Mouse (Mus musculus) ES-E14 (cell line): ENCODE measurements around the gene Tmem237.

ENCODE experiments used
- CHD2 ChIP-seq: IDR thresholded peaks from 2 replicates; pipeline ENCODE4 v1.6.1; 2014; ENCODE audit warnings: mild to moderate bottlenecking, low read depth, low read length, inconsistent platforms
- HCFC1 ChIP-seq: IDR thresholded peaks from 2 replicates; pipeline ENCODE4 v1.6.1; 2012; ENCODE audit warnings: low read length, inconsistent platforms, borderline replicate concordance; ENCODE audit not compliant: insufficient read depth
- MAFK ChIP-seq: IDR thresholded peaks from 2 replicates; pipeline ENCODE4 v1.6.1; 2014; ENCODE audit warnings: mild to moderate bottlenecking, low read depth, low read length, inconsistent platforms; ENCODE audit not compliant: insufficient read depth
- ZC3H11A ChIP-seq: IDR thresholded peaks from 2 replicates; pipeline ENCODE4 v1.6.1; 2012; ENCODE audit warnings: low read depth, mild to moderate bottlenecking, inconsistent platforms, low read length, borderline replicate concordance
- ZNF384 ChIP-seq: IDR thresholded peaks from 2 replicates; pipeline ENCODE4 v1.6.1; 2012; ENCODE audit warnings: low read depth, low read length, inconsistent platforms

DNA sequence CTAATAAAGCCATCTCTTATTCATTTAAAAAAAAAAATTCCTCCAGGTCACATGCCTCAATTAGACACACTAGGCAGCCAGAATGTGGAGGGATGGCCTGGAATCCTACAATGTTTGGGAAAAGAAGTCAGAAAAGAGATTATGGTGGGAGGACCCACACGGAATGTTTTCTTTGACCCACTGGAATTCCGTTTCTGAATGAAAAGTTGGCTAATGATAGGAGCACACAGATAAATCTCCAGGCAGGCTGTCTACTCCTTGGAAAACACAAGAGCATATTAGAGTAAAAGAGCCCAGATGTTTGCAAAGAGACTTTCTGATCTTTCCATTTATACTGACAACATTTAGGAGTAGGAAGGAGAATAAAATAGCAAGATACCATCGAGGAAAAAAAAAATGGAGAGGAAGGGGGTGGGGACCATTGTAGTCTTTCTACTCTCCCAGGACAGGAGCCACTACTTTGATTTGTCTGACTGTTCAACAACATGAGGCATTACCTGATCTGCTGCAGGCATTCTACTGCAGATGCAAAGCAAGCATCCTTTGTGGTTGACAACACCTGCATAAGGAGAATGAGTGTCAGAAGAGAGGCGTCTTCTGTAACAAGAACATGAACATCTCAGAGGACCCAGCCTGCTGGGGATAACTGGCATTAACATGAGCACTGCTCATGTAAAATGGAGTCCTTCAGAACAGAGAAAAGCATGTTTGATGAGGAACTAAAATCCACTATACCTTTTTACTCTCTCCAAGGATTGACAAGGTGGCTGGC is 47.6 kb upstream of the Tmem237 start:
- TF ChIP-seq HCFC1, result no peak
- no peak for TF ChIP-seq ZC3H11A
- TF ChIP-seq MAFK, result no peak
- no peak for TF ChIP-seq CHD2
- no peak for TF ChIP-seq ZNF384
